Mouse (Mus musculus) CD8-positive naive resting alpha-beta T cell, adult 2 months (primary cell): ENCODE results near the gene Jade2.

Experiments
- DNase-seq, 2 experiments: peaks; one replicate each; pipeline ENCODE4 v3.0.0; 2022; ENCODE audit warnings: low read depth in 2 of 2, low spot score in 2 of 2

The Jade2 gene

DNA sequence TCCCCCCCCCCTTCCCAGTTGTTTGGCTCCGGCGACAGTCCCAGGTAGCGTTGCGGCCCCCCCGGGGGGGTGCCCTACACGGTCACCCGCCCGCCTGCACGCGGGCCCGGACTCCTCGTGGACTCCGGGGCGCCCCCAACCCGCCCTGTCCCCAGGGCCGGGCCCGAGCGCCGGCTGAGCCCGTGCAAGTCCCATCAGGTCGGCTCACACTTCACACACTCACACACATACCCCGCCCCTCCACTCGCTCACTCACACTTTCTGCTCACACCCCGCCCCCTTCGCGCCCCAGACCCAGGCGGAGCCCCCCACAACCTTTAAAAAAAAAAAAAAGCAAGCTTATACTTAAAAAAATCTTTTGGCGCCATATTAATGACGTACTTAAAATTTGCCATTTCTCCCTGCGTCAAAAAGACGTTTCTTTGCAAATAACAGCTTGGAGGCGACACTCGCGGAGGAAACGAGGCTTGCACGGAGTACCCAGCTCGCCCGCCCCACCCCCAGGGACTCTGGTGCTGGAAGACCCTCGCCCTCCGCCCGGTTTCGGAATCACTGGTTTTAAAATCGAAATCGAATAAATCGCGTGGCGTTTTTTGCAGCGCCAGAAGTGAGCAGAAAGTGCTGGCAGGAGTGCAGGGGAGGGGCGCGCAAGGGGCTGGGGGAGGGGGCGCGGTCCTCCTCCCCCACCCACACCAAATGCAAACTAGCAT, 520 bp upstream of the Jade2 start:
- peak; percentile 76 to 80 for DNase-seq

DNA sequence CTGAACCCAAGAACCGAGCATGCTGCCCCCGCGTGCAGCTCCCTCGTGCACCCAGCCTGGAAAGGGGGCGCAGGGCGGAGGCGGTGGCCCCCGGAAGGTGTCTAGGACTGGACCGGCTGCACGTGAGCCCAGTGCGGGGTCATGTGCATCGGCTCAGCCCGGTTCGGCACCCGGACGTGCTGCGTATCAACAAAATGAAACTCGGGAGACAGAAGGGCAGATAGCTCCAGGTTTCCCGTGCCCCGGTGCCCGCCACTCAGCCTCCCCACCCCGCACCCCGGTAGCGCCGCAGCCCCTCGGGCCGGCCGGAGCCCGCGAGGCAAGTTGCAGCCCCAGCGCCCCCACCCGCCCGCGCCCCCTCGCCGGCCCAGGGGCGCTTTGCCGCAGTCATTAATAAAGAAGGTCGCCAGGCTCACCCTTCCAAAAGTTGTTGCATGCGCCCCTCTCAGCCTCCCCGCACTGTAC, 805 bp downstream of the Jade2 start:
- DNase-seq: peak in 1 of 2 experiments; percentile 52

DNA sequence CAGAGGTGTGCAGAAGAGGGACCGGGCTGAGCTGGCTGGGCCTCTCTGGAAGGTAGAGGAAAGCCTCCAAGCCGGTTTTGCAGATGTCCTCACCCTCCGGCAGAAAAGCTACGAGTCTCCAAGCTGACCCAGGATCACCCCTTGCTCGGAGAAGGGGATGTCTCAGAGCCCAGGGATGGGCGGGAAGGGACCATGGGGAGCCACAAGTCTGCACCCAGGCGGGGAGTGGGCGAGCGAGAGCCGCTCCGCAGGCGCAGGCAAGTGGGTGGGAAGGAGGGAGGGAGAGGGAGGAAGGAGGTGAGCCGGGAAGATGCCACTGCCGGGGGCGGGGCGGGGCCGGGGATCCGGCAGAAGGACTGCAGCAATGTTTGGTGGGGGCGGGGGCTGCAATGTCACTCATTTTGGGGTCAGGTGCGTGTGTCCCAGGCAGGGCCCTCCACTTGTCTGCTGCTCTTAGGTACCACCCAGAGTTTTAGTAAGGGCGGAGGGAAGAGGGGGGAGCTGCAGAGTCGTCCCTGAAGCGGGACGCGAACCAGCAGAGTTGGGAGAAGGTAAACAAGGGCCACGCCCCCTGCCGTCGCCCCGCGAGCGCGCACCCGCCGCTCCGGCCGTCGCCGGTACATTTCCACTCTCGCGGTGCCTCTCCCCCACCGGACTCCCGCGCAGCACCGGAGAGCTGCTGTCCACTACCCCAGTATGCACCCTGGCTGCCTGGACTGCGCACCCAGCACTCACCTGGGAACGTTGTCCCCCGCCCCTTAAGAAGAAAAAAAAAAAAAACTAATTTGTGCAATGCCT, 1.4 kb downstream of the Jade2 start:
- peak; percentile 53 to 65 for DNase-seq

DNA sequence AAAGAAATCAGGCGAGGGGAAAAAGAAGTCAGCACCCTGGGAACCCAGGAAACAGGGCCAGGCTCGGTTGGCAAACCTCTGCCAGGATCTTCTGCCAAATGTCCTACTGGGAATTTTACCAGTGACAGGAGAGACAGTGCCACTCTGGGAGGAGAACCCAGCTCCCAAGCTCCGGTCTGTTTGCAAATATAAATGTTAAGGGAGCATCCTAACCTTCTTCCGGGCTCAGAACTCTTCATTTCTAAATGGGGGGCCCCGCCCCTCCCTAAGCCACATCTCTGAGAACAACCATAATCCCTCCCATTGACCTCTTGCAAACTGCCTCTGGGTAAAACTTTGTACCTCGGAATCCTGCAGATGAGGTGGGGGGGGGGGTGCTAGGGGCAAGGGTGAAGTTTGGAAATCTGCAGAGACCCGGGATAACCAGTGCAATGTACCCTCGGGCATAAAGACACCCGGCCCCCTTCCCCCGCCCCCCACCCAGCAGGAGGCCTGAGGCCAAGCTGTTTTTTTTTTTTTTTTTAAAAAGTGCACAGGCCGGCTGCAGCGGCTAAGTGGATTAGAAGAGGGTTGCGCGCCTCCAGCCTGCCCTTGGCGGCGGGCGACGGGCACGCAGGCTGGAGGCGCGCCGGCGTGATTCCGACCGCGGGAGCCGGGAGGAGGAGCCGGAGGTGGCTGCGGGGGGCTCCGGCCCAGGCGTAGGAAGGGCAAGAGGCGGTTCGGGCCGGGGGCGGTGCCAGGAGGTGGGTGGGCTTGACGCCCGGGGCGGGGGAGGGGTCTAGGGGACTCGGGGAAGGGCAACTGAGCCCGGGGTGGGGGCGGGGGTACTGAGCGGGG, 2.3 kb downstream of the Jade2 start:
- DNase-seq: peak; percentile 63 to 67

DNA sequence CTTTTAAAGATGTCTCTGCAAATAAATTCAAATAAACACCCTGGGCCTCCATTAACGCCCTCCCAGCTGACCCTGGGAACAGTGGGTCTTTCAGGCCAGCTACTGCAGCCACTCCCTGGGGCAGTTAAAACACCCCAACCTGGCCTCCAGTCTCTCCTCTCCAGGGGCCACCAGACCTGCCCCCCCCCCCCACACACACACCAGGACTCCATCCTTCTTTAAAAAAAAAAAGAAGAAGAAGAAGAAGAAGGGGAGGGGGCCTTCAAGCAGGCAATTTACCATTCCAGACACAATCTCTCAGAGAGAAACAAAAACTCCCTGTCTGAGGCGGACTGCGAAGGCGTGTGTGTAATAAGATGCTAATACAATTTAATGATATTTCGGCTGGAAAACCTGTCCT, 4.9 kb downstream of the Jade2 start:
- no peak for DNase-seq

DNA sequence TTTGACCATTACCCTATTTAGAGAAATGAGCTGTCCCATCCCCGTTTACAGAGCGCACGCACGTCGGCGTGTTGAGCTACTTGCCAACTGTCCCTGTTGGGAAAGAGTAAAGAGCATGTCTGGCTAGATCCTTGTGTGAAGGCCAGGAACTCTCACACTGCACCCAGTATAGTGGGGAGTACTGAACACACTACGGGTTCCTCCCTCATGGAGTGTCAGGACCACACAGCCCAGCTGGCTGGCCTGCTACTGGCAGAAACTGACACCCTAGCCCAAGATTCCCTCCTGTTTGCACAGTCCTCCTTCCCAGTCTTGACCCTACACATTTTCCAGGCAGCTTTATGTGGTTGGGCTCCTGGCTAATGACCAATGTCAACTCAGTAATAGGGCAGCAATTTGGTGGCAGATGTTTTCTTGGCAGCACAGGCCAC, 5.3 kb downstream of the Jade2 start:
- no peak for DNase-seq

DNA sequence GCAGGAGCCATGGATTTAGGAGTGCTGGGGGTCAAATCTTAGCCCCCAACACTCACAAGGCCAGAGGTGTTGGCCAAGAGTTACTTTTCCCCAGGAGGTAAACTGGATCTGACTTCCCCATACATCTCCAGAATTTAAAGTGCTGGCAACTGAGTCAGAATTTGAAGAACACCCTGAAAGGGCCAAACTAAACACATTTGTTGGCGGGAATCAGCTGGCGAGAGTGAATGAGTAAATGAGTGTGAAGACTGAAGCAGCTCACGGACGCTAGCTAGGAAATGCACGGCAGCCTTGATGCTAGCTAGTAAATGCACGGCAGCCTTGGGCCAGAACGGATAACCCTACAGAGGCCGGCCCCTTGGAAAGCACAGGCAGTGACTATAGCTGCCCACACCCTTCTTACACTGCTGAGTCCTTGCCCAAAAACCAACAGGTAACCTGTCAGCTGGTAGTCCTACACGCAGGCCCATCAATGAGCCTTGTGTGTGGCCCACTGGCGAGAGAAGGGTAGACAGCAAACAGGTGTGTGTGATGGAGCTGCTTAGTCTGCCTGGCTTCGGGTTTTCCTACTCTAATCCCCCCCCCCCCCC, 6.6 kb downstream of the Jade2 start:
- no peak for DNase-seq

DNA sequence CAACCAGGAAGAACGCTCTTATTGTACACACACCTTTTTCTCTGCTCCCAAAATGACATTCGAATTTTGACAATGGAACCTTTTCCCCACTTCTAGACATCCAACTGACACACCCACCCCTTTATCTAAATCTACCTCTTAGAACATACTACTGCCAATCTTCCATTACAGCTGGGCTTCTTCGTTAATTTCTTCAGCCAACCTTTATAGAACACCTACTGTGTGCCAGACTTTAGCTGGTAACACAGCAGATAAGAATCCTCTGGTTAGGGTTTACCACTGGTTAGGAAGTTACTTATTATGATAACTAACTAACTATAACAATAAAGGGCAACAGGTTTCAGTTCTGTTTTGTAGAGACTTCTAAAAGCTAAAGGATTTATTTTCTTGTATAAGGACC, 9.1 kb downstream of the Jade2 start:
- no peak for DNase-seq

DNA sequence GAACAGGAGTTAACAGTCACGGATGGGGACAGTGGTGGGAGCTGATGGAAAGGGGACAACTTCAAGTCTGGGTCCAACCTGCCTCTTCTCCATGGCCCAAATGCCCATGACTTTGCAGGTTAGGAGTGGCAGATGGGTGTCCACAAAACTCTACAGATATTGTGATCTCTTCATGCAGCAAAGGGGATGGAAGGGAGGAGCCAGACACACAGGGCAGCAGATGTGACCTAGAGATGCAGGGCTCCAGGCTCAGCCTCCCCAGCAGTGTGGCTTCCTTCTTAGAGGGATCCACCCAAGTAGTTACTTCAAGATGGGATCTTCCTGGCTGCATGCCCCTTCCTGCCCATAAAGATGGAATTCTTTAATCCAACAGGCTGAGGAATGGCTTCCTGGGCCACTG, 9.6 kb downstream of the Jade2 start:
- DNase-seq: no peak

DNA sequence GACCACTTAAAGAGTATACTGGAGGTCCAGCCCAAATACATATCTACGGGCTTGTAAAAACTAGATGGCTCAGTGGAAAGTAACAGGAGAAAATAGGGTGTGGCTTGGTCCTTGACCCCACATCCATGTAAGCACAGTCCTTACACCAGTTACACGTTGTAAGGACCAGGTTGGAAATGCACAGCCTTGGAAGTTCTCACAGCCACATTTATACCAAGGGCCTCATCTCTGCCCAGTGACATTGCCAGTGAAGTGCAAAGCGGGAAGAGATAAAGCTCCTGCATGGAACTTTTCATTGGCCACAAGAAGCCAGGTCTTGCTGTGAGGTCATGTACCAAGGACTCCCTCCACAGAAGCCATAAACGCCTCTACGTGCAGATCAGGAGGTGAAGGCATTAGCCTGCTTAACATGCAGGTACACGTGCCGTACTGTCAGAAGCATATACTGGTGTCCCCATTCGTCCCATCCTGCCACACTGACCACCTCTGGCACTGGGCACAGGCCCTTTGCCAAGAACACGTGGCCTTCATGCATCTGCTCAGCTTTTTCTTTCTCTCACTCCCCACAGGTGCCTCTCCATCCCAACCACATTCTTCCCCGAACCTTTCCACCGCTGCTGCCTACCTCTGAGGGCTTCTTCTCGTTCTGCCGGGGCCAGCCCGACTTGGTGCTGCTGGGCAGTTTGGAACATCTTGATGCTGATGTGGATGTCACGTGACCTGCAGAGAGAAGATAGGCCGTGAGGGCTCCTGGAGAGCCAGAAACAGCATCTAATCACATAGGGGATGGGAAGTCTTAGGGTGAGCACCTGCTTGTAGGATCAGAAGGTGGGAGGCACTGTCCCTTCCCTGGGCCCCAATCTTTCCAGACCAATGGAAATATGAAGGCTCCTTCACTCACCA, 11.2 kb downstream of the Jade2 start:
- DNase-seq: no peak

DNA sequence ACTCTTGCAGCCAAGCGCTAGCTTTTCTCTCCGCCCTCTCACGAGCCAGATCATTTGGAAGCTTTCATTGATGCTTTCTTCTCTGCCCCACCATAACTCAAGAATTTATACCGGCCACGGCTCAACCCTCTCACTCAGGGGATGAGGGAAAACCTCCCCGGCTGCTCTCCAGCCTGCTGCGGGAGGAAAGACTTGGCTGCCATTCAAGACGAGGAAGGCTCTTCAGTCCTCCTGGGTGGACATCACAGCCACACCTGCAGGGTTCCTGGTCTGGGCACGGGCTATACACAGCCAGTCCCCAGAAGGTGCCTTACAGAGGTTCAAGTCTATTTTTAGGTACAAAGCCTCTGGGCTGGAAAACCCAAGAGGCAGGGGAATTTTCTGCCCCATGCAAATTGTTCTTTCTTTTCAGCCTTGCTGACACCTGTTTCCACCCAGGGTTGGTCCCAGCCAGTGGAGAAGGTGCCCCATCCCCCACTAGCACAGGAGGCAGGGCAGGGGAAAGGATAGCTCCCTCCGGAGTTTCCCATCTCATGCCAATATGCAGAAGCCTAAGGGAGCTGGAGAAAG, 12.8 kb downstream of the Jade2 start:
- DNase-seq: no peak

DNA sequence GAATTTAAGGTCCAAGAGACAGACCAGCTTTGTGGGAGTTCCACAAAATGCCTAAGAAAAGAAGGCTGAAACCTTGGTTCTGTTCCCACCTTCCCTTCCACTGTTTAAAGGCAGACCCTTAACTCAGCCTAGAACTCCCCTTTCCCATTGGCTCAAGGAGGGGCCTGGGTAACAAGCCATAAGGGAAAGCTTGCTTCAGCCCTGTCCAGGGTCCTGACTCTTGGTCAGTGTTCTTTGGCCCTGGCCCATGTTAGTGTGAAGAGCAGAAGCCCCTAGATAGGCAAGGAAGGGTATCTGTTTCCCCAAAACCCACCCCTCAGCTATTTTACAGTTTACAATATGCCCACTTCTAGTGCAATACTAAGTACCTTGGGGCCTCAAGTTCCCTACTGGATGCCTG, 13.6 kb downstream of the Jade2 start:
- no peak for DNase-seq

DNA sequence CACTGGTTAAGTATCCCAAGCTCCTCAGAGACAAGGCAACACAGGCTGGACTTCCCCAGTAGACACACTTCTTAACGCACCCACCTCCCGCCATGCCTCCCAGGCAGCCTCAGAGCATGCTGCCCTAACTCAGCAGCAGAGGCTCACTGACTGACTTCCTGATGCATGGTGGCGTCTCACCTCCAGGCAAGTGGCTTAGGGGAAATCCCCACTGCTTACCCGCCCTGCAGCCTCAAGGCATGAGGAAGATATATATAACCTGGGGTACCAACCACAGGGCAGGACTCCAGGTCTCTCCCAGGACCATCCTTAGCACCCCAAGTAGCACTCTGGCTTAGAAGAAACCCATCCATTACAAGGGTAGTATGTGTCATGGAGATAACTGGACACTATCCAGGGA, 14.3 kb downstream of the Jade2 start:
- no peak for DNase-seq

DNA sequence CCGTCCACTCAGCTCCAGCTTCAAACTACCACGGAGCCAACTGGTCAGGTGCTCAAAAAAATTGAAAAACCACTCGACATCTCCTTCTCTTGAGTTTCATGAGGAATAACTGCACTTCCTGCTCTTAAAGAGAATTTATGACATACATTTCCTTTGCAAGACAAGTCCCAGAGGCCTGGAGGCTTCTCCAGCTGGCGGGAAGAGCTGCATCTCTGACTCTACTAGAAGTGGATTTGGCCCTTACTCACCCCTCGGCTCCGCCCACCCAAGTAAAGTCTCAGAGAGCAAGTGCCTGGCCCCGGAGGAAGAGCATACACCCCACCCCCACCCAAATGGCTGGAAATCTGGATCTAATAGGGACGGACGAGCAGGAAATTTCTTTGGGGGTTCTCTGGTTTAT, 16.3 kb downstream of the Jade2 start:
- no peak for DNase-seq

DNA sequence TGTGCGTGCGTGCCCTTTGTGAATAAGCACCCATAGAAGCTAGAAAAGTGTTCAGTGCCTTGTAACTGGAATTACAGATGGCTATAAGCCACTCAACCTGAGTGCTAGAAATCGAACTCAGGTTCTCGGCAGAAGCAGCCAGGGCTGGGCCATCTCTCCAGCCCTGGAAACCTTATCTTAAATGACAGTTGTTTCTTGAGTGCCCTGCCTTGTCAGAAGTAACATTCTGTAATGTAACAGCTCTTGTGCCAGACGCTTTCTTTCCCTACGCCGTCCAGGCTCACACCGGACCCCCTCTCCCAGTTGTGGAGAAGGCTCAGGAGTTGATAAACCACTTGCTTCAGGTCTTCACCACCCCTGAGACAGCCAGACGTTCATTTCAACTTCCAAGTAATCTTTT, 16.8 kb downstream of the Jade2 start:
- DNase-seq: no peak

DNA sequence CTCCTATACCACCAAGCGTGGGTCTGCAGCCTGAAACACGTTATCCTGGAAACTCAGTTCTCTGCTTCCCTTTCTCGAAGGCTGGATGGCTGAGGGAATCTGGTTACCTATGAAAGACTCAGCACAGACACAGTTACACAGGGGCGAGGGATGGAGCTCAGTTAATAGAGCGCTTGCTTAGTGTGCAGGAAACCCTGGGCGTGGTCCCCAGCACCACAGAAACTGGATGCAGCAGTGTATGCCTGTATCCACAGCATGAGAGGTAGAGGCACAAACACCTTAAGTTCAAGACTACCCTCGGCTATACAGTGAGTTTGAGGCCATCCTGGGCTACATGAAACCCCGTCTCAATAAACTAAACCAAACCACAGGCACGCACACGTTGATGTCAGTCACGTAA, 17.5 kb downstream of the Jade2 start:
- no peak for DNase-seq

DNA sequence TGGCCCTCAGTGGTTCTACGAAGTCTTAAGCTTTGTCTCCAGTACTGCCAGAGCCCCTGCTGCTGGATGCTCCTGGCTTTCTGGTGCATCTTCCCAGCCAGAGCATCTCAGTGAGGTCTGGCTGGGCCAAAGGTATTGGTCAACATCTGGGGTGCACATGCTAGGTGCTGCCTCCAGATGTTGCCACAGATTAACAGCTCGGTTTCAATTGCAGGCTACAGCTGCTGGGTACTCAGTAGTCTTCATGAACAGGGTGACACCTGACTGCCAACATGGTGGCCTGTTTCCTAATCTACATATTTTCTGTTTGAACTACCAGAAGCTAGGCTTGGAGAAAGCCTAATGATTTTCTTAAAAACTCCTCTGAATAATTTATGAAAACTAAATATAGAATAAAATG, 18.3 kb downstream of the Jade2 start:
- no peak for DNase-seq

DNA sequence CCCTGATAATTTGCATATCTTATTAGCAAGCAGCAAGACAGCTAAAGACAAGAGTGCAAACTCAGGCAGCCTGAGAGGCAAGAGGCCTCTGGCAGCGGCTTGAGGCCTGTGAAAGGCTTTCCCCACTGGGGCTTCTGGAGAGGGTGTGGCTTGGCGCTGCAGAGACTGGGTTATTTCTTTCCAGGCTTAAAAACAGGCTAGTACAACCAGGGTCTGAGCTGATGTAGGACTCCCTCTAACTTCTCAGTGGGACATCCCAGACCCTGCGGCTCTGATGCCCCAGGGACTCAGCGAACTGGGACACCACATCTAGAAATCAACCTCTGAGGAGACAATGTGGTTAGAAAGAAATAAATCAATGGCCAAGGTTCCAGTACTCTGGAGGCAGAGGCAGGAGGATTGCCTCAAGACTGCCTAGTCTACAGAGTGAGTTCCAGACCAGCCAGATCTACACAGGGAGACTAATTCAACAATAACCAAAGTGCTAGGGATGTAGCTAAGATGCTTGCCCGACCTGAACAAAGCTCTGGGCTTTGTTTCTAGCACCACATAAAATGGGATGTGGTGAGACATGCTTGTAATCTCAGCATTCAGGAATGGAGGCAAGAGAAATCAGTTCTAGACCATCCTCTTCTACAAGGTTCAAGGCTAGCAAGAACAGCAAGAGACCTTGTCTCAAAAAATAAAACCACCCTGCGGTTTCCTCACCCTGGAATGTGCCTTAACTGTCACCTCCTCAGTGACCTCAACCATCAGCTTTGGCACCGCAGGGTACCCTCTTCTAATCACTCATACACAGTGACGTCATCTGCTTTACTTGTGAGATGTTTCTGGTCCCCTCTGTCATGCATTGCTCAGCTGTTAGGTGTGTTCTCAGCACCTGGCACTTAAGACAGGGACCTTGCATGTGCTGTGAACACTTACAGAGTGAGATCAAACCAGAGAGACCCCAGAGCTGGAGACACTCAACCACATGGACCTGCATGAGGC, 20.0 kb downstream of the Jade2 start:
- no peak for DNase-seq

DNA sequence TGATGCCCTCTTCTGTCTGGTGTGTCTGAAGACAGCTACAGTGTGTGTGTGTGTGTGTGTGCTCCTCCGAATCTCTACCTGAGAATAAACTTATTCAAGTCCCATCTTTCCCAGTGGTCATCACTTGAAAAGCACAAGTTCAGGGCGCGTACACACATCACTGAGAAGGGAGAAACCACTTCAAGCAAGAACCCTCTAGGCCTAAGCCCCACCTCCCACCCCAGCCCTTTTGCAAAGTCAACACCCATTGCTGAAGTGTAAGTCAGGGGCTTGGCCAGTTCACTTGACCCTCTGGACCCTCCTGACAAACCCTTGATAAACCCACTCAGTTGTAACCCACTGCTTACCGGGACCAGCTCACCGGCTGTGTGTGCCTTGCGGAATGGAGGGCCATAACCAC, 20.9 kb downstream of the Jade2 start:
- no peak for DNase-seq
